Mouse (Mus musculus): ENCODE data around the gene Fgf10.

DNA sequence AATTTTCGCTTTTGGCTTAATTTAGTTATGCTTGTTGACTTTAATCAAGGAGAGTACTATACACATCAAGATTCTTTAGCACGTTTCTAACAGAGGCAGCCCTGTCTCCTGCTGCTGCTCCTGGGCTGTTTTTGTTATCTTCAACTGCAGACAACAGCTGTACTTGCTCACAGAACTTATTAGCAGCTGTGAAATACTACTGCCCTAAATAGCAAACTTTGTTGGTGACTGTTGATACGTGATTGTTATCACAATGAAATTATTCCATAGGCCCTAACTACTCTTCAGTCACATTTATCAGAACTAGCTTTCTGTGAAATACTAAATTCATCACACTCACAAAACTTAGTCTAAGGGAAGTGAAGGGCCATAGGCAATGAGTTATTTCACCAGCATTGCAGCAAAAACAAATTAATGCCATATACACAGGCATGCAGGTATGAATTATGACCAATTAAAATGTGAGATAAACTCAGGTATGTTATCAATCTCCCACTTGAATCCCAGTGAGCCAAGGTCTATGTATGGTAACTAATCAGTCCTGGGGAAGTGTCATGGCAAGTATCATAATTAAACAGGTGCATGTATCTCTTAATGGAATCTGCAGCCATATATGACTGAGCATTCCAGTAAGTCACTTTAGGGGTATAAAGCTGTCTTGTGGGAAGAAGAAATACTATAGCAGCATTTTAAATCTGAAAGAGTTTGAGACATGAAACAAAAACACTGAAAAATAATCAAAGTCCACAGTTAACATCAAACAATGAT, 39.7 kb upstream of the Fgf10 start:
- TF ChIP-seq CTCF (IDR thresholded peaks at IDR 0.05; ENCODE audit: low read depth) (no peak), EP300 (IDR thresholded peaks at IDR 0.05; ENCODE audit: low read depth) (peak; percentile 71)
